Mouse (Mus musculus): ENCODE data around the gene Smim15. TPM values are rescaled to one million over a fixed set of nuclear protein-coding genes. Genes with fewer than 3 reads are reported as not detected.

Gene Smim15
- polyA plus RNA-seq, 1 experiment from 2014 or later: 68.2 TPM

DNA sequence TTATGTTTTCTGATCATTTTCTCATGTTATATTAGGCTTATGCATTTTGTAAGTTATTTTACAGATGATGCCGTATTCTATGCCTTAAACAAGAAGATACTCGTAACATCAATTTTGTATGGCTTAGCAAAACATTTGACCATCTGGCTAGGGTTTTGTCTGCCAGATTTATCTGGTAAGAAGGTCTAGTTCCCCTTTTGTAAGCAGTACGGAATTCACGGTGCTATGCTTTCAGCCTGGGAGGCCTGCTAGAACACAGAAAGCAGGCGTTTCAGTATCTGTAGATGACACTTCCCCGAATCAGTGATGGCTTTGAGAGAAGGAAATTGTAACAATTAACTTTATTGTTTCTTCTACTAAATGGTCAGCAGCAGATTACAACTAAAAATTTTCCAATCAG lies 33.2 kb downstream of the Smim15 start:
- no peaks in the 10 kb centered on the region for H3K27me3 ChIP-seq (ENCODE audit: insufficient read depth, low read length)
- H3K4me3 ChIP-seq (ENCODE audit: low read depth, low read length): no peak overlapping the region
- no peak for TF ChIP-seq CTCF (IDR thresholded peaks at IDR 0.05; ENCODE audit: low read depth)
- no peak overlapping the region for H3K4me2 ChIP-seq
- no peaks in the 10 kb centered on the region for H3K36me3 ChIP-seq (ENCODE audit: insufficient read depth)
- DNase-seq (no peak), ATAC-seq (ENCODE audit: insufficient read depth) (no peak)
- no peak overlapping the region for H3K9ac ChIP-seq
- WGBS: 80% methylated on average over 6 of the region's 6 CpGs
- no peaks in the 10 kb centered on the region for H3K4me1 ChIP-seq (ENCODE audit: insufficient read depth)
- H3K9me3 ChIP-seq (ENCODE audit: low read depth, low read length): no peaks in the 10 kb centered on the region
- H3K27ac ChIP-seq (ENCODE audit: low read depth): no peak overlapping the region

DNA sequence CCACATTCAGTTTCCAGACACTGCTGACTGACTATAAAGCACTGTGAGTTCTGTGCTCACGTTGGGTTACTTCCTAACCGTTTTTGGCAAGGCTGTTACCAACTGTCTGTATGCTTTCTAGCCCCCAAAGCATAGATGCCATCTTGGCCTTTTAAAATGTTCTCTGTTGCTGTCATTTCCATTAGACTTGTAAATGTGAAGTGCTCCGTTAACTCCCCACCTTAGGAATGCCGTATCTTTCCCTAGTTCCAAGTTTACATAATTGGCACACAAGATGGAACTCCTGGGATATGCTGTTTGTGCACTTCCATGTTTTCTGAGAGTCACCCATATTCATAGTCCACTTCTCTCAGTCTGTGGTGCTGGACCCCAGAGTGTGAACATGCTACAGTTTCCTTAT lies 33.7 kb downstream of the Smim15 start:
- H3K9ac ChIP-seq: no peak overlapping the region
- no peak overlapping the region for H3K4me3 ChIP-seq (ENCODE audit: low read depth, low read length)
- WGBS: 84% methylated on average over 4 of the region's 4 CpGs
- H3K36me3 ChIP-seq (ENCODE audit: insufficient read depth): no peaks in the 10 kb centered on the region
- no peaks in the 10 kb centered on the region for H3K27me3 ChIP-seq (ENCODE audit: insufficient read depth, low read length)
- DNase-seq (no peak), ATAC-seq (ENCODE audit: insufficient read depth) (no peak)
- TF ChIP-seq CTCF (IDR thresholded peaks at IDR 0.05; ENCODE audit: low read depth): no peak
- no peaks in the 10 kb centered on the region for H3K4me1 ChIP-seq (ENCODE audit: insufficient read depth)
- H3K9me3 ChIP-seq (ENCODE audit: low read depth, low read length): no peaks in the 10 kb centered on the region
- no peak overlapping the region for H3K4me2 ChIP-seq
- H3K27ac ChIP-seq (ENCODE audit: low read depth): no peak overlapping the region

DNA sequence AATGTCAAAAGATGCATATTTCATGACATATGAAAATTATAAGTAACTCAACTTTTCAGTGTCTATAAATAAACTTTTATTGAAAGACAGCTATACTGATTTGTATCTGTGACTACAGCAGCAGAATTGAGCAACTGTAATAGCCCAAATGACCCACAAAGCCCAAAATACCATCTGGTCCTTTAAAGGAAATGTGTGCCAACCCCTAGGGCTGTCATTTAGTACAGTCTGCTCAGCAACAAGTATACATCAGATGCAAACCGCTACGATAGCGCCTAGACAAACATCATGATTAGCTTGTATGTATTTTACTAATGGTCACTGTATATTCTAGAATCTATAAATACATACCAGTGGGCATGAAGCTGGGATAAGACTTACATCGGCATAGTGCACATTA lies 39.8 kb downstream of the Smim15 start:
- Histone ChIP-seq H3K27me3 (ENCODE audit: insufficient read depth, low read length) (no peaks in the 10 kb centered on the region), H3K4me3 (ENCODE audit: low read depth, low read length) (no peak overlapping the region), H3K9me3 (ENCODE audit: low read depth, low read length) (no peaks in the 10 kb centered on the region), H3K9ac (no peak overlapping the region), H3K27ac (ENCODE audit: low read depth) (no peak overlapping the region), H3K4me2 (no peak overlapping the region), H3K4me1 (ENCODE audit: insufficient read depth) (no peaks in the 10 kb centered on the region), H3K36me3 (ENCODE audit: insufficient read depth) (no peaks in the 10 kb centered on the region)
- no peak for TF ChIP-seq CTCF (IDR thresholded peaks at IDR 0.05; ENCODE audit: low read depth)
- 87% methylated on average over 4 of the region's 4 CpGs for WGBS
- no peak for DNase-seq
- no peak for ATAC-seq (ENCODE audit: insufficient read depth)

DNA sequence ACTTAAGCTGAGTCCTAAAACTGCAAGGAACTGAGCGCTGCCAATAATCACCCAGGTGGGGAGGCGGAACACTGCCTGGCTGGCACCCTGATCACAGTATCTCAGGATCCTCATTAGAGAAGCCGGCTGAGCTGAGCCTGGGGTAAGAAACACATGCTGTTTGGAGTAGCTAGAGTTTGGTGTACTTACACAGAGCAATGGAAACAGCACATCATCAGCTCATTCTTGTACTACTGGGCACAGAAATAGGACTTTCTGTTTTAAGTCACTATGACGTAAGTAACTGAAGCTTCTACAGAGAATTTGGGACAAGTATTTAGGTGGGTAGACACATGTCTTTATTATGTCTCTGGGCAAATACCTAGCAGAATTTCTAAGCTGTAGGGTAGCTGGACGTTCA lies 41.8 kb downstream of the Smim15 start:
- ATAC-seq (ENCODE audit: insufficient read depth) (no peak), DNase-seq (no peak)
- Histone ChIP-seq H3K27me3 (ENCODE audit: insufficient read depth, low read length) (no peaks in the 10 kb centered on the region), H3K27ac (ENCODE audit: low read depth) (no peak overlapping the region), H3K36me3 (ENCODE audit: insufficient read depth) (no peaks in the 10 kb centered on the region), H3K4me3 (ENCODE audit: low read depth, low read length) (no peak overlapping the region), H3K4me2 (no peak overlapping the region), H3K9ac (no peak overlapping the region), H3K9me3 (ENCODE audit: low read depth, low read length) (no peaks in the 10 kb centered on the region), H3K4me1 (ENCODE audit: insufficient read depth) (no peaks in the 10 kb centered on the region)
- WGBS: 83% methylated on average over 5 of the region's 5 CpGs
- TF ChIP-seq CTCF (IDR thresholded peaks at IDR 0.05; ENCODE audit: low read depth): no peak

DNA sequence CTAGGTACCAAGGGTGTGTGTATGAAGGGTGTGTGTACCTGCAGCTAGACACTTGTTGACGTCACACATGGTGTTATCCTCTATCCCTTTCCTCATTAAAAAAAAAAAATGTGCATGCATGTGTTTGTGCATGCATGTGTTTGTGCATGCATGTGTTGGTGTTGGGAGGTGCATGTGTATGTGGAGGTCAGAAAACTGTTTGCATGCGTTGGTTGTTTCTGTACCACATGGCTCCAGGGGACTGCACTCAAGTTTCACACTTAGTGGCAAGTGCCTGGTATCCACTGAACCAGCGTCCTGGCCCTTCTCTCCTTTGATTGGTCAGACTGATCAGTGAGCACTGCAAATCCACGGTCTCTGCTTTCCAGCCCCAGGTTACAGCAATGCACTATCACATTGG lies 42.5 kb downstream of the Smim15 start:
- H3K36me3 ChIP-seq (ENCODE audit: insufficient read depth): no peaks in the 10 kb centered on the region
- H3K4me3 ChIP-seq (ENCODE audit: low read depth, low read length): no peak overlapping the region
- WGBS: 68% methylated on average over 4 of the region's 4 CpGs
- H3K4me1 ChIP-seq (ENCODE audit: insufficient read depth): no peaks in the 10 kb centered on the region
- H3K9ac ChIP-seq: no peak overlapping the region
- ATAC-seq (ENCODE audit: insufficient read depth) (no peak), DNase-seq (no peak)
- H3K27me3 ChIP-seq (ENCODE audit: insufficient read depth, low read length): no peaks in the 10 kb centered on the region
- H3K4me2 ChIP-seq: no peak overlapping the region
- H3K27ac ChIP-seq (ENCODE audit: low read depth): no peak overlapping the region
- no peak for TF ChIP-seq CTCF (IDR thresholded peaks at IDR 0.05; ENCODE audit: low read depth)
- no peaks in the 10 kb centered on the region for H3K9me3 ChIP-seq (ENCODE audit: low read depth, low read length)

DNA sequence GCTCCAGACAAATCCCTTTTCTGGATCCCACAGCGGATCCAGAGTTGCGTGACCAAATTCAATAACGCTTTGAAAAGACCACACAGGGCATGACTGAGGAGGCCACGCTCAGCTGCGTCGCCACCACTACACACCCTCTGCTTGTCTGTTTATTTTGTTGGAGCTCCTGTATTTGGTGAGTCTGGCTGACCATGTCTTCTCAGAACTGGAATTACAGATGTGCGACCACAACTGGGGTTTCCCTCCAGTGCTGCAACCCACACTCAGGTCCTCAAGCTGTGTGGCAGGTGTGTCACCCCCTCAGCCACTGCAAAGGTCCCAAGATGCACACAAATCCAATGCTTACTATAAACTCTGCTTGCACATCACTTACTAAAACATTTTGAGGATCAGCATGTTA lies 48.0 kb downstream of the Smim15 start:
- H3K36me3 ChIP-seq (ENCODE audit: insufficient read depth): no peaks in the 10 kb centered on the region
- H3K27ac ChIP-seq (ENCODE audit: low read depth): no peak overlapping the region
- WGBS: 79% methylated on average over 7 of the region's 7 CpGs
- H3K4me1 ChIP-seq (ENCODE audit: insufficient read depth): no peaks in the 10 kb centered on the region
- H3K9ac ChIP-seq: no peak overlapping the region
- no peak overlapping the region for H3K4me3 ChIP-seq (ENCODE audit: low read depth, low read length)
- no peak for TF ChIP-seq CTCF (IDR thresholded peaks at IDR 0.05; ENCODE audit: low read depth)
- H3K9me3 ChIP-seq (ENCODE audit: low read depth, low read length): no peaks in the 10 kb centered on the region
- DNase-seq: no peak
- ATAC-seq (ENCODE audit: insufficient read depth): no peak
- no peak overlapping the region for H3K4me2 ChIP-seq
- no peaks in the 10 kb centered on the region for H3K27me3 ChIP-seq (ENCODE audit: insufficient read depth, low read length)

DNA sequence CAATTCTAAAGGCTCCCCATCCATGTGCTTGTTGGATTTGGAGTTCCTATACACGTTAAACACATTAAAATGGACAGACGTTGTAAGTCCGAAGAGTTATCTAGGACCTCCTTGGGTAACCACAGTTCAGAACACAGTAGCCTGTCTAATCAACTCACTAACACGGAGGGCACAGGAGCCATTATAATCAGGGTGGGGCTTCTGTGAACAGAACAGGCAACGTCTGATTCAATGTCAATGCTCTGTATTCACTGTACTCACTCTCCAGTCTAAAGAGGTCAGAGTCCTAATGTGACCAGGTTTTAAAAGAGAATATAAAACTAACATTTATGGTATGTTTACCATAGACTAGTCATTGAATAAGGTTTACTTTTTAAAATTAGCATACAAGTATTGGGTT lies 50.4 kb downstream of the Smim15 start:
- Histone ChIP-seq H3K4me3 (ENCODE audit: low read depth, low read length) (no peak overlapping the region), H3K9me3 (ENCODE audit: low read depth, low read length) (no peaks in the 10 kb centered on the region), H3K27me3 (ENCODE audit: insufficient read depth, low read length) (no peaks in the 10 kb centered on the region), H3K9ac (no peak overlapping the region), H3K4me1 (ENCODE audit: insufficient read depth) (no peaks in the 10 kb centered on the region), H3K27ac (ENCODE audit: low read depth) (no peak overlapping the region), H3K36me3 (ENCODE audit: insufficient read depth) (no peaks in the 10 kb centered on the region), H3K4me2 (no peak overlapping the region)
- TF ChIP-seq CTCF (IDR thresholded peaks at IDR 0.05; ENCODE audit: low read depth): no peak
- DNase-seq: no peak
- WGBS: 88% methylated on average over 5 of the region's 5 CpGs
- ATAC-seq (ENCODE audit: insufficient read depth): no peak

DNA sequence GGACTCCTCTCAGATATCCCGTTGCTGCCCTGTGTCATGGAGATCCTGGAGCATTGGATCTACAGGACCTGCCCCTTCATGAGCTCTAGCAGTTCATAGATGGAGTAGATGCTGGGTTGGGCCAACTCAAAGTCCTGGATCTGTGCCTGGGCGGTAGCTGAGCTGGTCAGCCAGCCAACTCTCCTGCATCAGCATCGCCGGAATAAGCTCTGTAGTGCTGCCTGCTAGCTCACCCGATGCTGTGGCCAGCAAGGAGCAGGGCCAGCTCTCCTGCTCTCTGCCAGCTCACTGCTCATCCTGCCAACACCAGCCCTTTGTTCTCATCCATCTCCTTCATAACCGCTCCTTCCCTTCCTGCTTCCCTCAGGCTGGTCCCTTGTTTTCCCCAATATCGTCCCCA lies 51.4 kb downstream of the Smim15 start:
- WGBS: 62% methylated on average over 7 of the region's 7 CpGs
- Histone ChIP-seq H3K9me3 (ENCODE audit: low read depth, low read length) (no peaks in the 10 kb centered on the region), H3K4me3 (ENCODE audit: low read depth, low read length) (no peak overlapping the region), H3K9ac (no peak overlapping the region), H3K4me1 (ENCODE audit: insufficient read depth) (no peaks in the 10 kb centered on the region), H3K4me2 (no peak overlapping the region), H3K27me3 (ENCODE audit: insufficient read depth, low read length) (no peaks in the 10 kb centered on the region), H3K36me3 (ENCODE audit: insufficient read depth) (no peaks in the 10 kb centered on the region), H3K27ac (ENCODE audit: low read depth) (no peak overlapping the region)
- DNase-seq: peak; percentile 59
- TF ChIP-seq CTCF (IDR thresholded peaks at IDR 0.05; ENCODE audit: low read depth): no peak
- ATAC-seq (ENCODE audit: insufficient read depth): peak; percentile 68

Data from lung, embryonic 14.5 days (tissue).